Mouse (Mus musculus) embryo, embryonic 10 days (tissue): ENCODE data around the gene Rab42.
"Not testable (repeated sequence)": the region's sequence is repeated elsewhere in the genome, so short reads cannot be mapped to it uniquely, and the experiment has no call there.

Experiments
- DNase-seq: peaks from one replicate; pipeline ENCODE4 v3.0.0-alpha.2; 2015; ENCODE audit warnings: low spot score

Gene Rab42

DNA sequence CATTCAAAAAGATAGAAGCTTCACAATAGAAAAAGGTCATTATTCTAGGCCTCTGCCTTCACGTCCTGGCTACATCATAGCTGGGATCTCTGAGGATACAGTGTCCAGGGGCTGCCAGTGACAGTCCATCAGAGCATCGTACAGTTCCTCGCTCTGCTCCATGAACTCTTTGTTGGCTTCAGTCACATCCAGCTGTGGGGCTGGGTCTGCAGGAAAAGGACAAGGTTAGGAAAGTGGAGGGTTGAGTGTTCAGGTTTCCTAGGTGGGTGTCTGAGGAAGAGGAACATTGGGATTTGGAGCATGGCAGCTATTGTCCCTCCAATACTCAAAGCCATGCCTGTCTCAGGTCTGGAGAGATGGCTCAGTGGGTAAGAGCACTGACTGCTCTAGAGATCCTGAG is 8.6 kb upstream of the Rab42 start:
- peak; percentile 42 for DNase-seq

DNA sequence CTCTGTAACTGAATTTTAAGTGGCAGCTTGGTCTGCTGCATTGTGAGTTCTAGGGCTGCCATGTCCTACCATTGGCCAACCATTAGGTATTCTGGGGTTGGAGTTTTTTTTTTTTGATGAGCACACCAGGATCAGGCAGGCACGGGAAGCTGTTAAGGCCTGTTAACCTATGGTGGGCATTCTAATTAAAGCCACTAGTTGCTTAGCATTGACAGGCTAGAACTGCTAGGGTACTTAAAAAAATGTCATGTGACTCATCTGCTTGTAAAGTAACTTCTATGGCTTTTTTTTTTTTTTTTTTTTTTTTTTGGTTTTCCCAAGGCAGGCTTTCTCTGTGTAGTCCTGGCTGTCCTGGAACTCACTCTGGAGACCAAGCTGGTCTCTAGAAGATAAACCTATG is 8.0 kb upstream of the Rab42 start:
- no peak for DNase-seq

DNA sequence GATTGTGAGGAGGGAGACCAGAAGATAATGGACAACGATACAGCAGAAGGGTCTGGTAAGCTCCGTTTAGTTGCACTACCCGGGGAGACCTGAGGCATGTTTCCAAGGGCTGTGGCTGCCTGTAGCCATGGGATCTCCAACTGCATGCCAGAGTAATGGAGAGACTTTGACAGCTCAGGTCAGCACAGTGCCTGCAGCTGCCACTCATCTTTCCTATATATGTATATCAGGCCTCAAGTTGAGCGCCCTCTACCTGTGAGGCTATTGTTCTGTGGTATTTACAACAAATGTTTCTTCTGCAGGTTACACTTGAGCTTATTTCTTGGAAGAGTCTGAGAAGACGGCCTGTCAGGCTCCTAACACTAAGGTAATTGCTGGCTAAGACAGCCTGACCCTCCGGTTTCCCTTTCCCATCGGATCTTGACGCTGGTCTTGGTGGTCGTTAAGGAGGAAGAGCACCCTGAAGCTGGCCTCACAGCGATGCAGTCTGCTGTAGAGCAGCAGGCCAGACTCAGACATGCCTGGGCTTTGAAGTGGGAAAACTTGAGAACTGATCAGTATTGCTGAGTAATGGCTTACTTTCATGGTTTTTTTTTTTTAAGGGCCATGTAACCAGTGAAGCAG is 6.8 kb upstream of the Rab42 start:
- DNase-seq: peak; percentile 61

DNA sequence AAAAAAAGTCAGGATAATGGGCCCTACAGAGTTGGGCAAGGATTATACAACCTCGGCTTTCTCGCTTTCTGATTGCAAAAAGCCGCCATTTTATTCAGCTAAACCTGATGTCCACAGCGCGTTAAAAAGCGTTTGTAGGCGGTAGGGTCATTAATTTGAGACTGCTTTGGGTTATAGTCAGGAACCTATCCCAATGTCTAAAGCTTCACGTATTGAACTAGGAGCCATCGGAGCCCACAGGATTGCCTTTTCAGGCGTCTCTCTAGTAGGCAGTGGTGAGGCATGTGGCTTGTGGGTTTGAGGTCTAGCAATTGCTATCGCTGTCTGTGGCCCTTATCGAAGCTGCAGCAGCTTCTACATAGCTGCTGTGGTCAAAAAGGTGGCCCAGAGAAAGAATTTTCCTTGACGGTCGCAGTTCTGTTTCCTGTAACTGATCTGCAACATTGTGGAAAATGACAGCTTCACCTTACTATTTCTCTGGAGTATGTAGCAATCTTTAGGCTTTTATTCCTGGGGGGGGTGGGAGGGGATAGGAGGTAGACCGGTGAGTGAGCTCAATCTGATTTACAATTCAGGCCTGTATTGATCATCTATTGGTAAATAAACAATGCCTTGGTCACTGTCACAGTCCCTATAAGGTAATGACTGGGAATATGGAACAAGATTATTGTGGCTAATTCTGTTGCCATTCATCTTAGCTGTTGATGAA is 6.1 kb upstream of the Rab42 start:
- no peak for DNase-seq

DNA sequence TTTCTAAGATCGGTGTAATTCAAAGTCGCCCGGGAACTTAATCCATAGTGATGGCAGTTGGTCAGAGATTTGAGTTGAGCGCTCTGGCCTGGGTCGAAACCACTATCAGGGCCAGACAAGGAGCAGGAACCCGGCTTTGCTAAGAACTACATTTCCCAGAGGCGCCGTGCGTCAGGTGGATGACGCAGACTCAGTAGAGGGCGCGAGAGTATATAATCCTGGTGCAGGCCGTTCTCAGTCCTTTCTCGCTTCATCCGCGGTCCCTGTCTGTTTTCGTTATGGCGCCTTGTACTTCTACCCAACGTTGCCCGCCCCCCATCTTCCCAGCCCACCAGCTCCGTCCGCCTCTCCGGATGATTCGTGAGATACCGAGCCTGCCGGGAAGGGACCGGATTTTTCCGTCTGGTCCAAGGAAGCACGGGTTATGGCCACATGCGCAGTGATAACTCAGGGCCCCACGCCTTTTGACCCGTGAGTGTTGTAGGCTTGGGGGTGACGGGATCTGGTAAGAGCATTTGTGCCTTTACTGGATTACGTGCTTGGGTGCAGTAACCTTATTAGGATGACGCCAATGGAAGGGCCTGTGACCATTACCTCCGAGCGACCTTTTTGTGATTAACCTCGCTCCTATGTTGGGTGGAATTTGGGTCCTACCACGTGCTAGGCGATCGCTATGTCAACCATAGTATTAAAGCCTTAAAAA is 5.4 kb upstream of the Rab42 start:
- DNase-seq: peak; percentile 97

DNA sequence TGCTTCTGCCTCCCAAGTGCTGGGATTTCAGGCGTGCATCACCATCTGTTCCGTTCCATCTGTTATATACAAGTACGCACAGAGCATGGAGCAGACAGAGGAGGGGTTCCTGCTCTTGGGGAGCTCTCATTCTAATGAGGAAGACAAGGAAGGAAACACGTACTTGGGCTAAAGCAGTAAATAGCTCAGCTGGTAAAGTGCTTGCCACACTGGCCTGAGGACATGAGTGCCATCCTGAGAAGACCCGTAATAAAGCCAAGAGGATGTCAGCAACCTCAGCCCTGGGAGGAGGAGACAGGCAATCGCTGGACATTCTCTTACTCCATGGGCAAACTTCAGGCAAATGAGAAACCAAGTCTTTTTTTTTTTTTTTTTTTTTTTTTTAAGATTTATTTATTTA is 2.8 kb upstream of the Rab42 start:
- no peak for DNase-seq

DNA sequence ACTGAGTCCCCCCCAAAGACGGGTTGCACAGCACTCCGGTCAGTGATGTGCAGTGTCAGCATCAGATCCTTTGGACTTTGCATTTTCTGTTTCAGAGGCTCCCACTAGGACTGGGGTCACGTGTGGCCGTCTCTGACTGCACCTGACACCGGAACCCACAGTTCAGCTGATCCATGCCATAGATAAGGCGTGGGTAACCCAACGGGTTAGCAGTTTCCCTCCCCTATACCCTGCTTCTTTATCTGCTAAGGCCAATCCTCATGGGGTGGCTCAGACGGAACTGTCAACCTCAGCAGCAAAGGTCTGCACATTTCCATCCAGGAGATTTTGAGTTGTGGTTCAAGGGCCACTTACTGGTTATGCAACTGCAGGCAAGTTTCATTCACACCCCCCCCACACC is 2.1 kb upstream of the Rab42 start:
- DNase-seq: no peak

DNA sequence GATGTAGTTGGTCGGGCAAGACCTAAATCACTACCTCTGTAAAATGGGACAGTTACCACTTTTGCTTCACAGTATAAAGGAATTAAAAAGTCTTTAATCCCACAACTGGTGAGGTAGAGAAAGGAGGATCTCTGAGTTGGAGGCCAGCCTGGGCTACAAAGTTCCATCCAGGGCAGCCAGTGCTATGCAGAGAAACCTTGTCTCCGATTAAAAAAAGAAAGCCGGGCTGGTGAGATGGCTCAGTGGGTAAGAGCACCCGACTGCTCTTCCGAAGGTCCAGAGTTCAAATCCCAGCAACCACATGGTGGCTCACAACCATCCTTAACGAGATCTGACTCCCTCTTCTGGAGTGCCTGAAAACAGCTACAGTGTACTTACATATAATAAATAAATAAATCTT is 299 bp upstream of the Rab42 start:
- DNase-seq: not testable (repeated sequence)

DNA sequence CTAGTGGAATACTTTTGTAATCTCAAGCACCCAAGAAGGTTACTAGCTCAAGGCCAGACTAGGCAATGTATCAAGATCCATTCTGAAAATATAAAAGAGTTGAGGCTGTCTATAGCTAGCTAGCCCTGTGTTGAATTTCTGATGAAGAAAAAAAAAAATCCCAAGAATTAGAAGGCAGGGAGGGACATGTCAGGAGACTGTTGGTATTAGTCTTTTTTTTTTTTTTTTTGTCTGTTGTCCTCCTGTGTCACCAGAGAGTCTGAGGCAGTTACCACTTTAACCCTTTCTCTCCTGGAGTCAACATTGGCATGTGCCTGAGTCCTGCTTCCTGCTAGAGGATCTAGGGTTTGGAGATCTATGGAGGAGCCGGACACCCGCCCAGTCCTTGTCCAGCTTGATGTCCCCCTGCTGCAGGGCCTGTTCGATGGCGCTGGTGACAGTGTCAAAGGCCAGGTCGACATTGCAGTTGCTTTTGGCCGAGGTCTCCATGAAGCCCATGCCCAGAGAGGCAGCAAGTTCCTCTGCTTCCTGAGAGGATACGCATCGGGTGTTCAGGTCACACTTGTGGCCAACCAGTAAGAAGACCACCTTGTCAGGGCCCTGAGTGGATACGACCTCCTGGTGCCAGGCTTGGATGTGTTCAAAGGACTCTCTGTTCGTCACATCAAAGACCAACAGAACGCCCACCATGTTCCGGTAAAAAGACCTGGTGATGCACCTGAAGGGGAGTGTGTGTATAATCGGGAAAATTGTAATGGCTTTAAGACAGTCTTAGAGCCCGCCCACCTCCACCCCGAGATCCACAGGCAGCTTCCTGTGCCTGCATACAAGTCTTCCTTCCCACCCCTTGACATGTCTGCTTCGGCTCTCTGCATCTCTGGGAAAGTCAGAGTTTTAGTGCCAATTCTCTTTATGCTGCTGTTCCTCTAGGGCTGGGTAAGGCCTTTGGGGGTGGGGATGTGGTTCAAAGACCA is 933 bp downstream of the Rab42 start:
- DNase-seq: no peak

DNA sequence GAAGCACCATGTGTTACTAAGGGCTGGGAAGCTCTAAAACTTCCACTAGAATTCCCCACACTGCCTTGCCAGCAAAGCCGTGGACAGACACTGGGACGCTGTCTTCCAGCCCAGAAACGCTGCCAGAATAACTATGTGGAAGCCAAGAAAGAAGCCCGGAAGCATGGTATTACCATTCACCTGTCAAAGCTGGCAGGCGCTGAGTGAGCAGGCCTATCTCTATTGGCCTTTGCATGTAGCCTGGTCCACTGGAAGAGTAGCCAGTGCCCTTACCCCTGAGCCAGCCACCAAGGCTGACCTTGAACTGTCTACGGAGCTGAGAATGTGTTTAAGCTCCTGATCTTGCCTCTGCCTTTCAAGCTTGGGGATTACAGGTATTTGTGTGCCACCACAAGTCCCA is 1.7 kb downstream of the Rab42 start:
- DNase-seq: no peak

DNA sequence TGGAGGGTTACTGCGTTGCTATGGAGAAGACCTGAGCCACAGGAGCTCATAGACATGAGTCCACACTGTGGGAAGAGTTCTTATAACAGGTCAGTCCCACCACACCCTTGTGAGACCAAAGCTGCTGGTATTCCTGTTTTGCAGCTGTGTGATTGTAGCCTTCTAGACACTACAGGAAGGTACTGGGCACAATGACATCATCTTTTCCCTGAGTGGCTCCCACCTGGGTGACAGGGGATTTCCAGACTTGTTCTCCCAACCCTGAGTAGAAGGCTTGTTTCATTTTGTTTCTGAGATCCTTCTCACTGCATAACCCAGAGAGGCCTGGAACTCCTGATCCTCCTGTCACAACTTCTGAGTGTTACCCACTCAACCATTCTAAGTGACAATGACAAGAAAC is 3.3 kb downstream of the Rab42 start:
- DNase-seq: no peak

DNA sequence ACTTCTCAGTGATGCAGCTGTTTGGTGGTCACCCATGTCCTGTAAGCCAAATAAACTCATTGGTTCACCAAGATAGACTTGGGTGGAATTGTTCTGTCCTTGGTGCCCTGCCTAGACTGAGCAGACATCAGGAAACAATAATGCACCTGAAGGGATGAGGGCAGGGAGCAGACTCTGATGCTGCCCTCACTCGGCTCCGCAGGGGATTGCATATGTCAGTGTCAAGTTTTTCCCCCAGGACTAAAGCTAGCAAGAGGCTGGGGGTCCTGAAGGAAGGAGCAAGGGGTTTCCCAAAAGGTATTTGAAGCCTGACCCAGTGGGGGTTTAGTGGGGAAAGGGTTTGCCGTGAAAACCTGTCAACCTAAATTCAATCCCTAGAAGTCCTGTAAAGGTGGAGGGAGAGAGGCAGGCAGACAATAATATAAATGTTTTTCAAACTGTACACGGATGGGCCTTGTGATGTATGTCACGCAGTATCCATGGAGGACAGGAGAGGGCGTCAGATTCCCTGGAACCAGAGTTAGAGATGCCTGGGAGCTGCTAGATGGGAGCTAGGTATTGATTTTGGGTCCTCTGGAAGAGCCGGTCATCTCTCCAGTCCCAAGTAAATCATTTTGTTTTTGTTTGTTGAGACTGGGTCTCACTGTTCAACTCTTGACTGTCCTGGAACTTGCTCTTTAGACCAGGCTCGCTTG is 7.3 kb downstream of the Rab42 start:
- DNase-seq: no peak

DNA sequence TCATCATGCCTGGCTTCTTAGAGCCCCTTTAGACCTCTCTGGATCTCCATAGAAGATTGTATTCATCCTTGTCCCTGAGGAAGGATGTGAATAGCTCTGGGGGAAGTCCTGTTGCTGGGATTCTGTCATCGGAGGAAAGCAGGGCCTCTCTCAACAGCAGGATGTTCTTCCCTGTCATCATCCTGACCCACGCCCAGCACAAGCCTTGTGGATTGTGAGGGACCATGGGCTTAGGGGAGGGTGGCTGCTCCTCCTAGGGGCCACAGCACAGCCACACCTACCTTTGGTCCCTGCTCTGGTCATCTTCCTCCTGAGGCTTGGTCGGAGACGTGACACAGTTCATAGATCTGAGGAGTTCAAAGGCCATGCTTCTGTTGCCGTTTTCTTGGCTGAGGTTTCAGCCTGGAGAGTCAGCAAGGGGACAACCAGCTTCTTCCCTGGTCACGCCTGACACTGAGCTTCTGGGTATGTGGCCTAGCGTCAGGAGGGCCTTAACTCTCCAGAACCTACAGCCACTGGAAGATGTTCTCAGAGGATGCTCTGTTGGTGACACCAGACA is 9.4 kb downstream of the Rab42 start:
- no peak for DNase-seq

DNA sequence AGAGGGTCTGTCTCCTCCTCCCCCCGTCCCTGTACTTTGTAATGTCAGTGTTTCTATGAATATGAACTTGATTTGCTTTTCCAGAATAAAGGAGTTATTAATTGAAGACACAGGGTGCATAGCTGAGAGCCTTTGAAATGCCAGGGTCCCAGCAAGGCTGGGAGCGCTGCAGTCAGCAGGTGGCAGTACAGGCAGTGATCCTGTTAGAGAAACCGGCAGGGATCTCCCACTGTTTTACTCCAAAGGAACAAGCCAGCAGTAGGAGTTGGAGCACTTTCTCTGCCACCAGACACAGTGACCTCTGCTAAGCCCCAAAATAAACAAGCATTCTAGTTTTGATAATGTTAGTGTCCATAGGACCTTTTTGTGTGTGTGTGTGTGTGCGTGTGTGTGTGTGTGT is 10.2 kb downstream of the Rab42 start:
- DNase-seq: peak; percentile 60

DNA sequence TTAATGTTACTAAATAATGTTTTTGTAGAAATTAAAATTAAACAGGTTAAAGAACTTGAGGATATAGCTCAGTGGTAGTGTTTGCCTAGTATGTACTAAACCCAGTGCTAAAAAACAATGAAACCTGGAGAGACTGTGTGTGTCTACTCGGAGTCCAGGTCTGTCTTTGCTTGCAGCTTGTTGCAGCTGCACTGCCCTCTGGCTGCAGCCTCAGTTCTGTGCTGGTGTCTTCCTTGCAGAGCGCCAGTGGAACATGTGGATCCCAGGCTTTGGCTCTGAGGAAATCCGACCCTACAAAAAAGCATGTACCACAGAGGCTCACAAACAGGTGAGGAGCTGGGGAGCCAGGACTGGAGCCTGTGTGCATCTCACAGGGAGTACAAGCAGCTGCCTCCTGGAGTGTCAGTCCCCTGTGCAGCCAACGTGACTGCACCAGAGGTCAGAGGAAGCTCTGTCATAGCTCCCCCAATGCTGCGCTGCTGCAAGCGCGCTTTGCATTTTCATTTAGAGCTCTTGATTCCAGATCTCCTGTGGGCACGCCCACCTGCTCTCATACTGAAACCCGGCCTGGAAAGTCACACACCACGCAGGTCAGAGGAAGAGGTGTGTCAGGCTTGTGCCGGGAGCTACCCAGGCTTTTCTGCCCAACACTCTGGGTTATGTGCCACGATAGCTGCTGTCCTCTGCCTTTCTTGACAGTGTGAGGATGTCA is 11.4 kb downstream of the Rab42 start:
- no peak for DNase-seq

DNA sequence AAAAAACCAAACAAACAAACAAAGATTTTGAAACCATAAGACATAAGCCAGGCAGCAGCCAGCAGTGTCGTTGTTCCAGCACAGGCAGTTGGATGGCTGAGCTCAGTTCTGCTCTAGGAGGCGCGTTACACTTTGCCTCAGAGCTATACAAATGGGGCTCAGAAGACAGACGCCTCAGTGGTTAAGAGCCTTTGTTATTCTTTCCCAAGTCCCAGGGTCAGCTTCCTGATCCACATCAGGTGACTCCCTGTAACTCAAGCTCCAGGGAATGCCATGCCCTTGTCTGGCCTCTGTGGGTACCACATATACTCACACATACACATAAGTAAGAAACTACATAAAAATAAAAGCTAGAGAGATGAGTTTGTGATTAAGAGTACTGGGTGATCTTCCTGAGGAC is 12.1 kb downstream of the Rab42 start:
- DNase-seq: no peak

DNA sequence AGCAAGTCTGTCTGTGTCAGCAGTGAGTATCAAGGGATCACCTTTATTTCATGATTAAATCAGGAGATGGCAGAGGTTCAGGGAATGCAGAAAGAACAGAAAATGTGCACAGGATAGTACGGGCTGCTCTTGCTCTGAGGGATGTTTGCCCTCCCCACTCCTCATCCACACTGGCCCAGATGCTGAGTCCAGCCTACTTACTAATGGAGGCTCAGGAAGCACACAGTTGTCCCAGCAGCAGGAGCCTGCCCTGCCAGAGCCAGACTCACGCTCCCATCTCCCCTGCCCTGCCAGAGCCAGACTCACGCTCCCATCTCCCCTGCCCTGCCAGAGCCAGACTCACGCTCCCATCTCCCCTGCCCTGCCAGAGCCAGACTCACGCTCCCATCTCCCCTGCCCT is 14.3 kb downstream of the Rab42 start:
- DNase-seq: not testable (repeated sequence)

DNA sequence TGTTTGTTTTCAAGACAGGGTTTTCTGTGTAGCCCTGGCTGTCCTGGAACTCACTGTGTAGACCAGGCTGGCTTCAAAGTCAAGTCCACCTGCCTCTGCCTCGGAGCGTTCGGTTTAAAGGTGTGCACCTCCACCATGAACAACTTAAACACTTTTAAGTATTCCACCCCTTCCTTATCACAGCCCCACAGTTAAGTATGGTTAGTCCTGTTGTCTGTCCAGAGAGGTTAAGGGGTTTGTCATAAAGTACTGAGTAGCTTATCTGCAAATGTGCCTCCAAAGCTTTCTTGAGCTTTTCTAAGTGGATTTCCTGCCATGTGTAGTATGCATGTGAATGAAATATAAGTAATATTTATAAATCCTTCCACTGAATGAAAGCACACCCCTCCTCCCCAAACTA is 27.2 kb downstream of the Rab42 start:
- DNase-seq: no peak

DNA sequence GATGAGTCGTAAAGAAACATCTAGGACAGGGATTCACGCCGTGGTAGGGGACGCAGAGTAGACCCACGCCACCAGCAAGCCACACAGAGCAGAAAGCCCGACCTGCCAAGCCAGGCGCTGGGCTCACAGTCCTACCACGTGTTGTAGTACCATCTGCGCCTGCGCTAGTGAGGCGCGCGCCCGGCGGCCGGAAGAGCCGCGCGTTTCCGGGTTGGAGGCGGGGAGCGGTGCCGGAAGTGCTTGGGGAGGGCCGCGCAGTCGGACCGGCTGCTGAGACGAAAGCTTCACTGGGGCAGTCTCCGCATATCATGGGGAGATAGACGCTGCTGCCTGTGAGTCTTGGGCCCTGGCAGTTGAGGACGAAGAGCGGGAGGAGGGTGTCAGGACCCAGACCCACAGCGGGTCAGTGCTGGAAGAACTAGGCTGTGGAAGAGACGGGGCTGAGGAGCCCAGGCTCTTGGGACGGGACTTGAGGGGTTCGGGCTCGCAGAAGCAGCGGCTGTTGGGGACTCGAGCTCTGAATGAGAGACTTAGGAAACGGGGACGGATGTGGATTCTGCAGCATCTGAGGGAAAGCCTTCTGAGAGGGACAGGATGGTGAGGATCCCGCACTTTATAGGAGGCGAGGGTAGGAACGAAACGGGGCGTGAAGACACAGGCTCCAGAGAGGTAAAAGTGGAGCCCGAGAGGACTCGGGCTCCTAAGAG is 28.9 kb downstream of the Rab42 start, which contains the start of gene Taf12:
TSS of gene Taf12 (plus strand) at position 220 of the 707 bp plus-strand sequence.
- DNase-seq: peak; percentile 95

DNA sequence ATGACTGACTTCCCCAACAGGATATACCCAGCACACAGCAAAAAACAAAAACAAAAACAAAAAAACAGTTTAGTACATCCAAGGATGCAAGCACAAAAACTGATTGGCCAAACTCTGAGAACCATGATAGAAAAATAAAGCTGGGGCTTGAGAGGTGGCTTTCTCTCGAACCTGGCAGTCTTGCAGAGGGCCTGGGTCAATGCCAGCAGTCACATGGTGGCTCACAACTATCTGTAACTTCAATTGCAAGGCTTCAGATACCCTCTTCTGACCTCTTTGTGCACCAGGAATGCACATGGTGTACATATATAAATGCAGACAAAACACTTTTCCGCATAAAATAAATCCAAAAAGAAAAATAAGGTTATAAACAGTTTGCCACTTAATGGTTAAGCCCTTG is 30.0 kb downstream of the Rab42 start:
- DNase-seq: no peak
